Mouse (Mus musculus) kidney, adult 2 months (tissue): Measurements from ENCODE around the gene Lclat1.

Experiments used
- CTCF ChIP-seq: fragments of 200-500 bp; conservative IDR thresholded peaks from 2 replicates; pipeline ENCODE4 v1.5.1; 2011; ENCODE audit warnings: low read depth, mild to moderate bottlenecking, control low read depth, low read length, moderate library complexity, mixed read lengths; ENCODE audit not compliant: insufficient read depth, insufficient read length
- POLR2A ChIP-seq: fragments of 200-500 bp; IDR thresholded peaks from one replicate; pipeline ENCODE4 v1.6.1; 2011; ENCODE audit warnings: low read depth, low read length, control low read depth

GRCm38 (mm10) chr17:73247758-73248157, 140.0 kb downstream of the Lclat1 start:
- TF ChIP-seq POLR2A (no peak), CTCF (no peak)
